Mouse (Mus musculus) small intestine, adult 2 months (tissue): ENCODE results near the gene Grap2. TPM values are rescaled to one million over a fixed set of nuclear protein-coding genes. Genes with fewer than 3 reads are reported as not detected.

Experiments used
- H3K27ac ChIP-seq: fragments of 200-500 bp; 2 replicates; pipeline ENCODE4 v1.5.1; 2012; ENCODE audit warnings: low read depth, low read length, control low read depth, inconsistent platforms; ENCODE audit not compliant: insufficient read depth
- H3K27me3 ChIP-seq: fragments of 200-500 bp; 2 replicates; pipeline ENCODE4 v1.6.1; 2012; ENCODE audit warnings: mild to moderate bottlenecking, moderate library complexity, low read length, inconsistent platforms; ENCODE audit not compliant: control insufficient read depth, insufficient read depth
- H3K36me3 ChIP-seq: fragments of 200-500 bp; 2 replicates; pipeline ENCODE4 v1.6.1; 2012; ENCODE audit warnings: mild to moderate bottlenecking, low read length, control low read depth, inconsistent platforms; ENCODE audit not compliant: control insufficient read depth, insufficient read depth
- H3K4me1 ChIP-seq: fragments of 200-500 bp; 2 replicates; pipeline ENCODE4 v1.6.1; 2012; ENCODE audit warnings: low read length, inconsistent platforms, mixed read lengths; ENCODE audit not compliant: control insufficient read depth, insufficient read depth, insufficient read length
- H3K4me3 ChIP-seq: fragments of 200-500 bp; 2 replicates; pipeline ENCODE4 v1.5.1; 2012; ENCODE audit warnings: low read depth, mild to moderate bottlenecking, control low read depth, inconsistent platforms, low read length, moderate library complexity
- CTCF ChIP-seq: fragments of 200-500 bp; IDR thresholded peaks from 2 replicates; pipeline ENCODE4 v1.5.1; 2012; ENCODE audit warnings: low read depth, mild to moderate bottlenecking, control low read depth, inconsistent platforms, low read length, moderate library complexity, mixed read lengths; ENCODE audit not compliant: insufficient replicate concordance, insufficient read length; ENCODE audit errors: extremely low read depth
- POLR2A ChIP-seq: fragments of 200-500 bp; IDR thresholded peaks from 2 replicates; pipeline ENCODE4 v1.6.1; 2012; ENCODE audit warnings: low read depth, mild to moderate bottlenecking, control low read depth, inconsistent platforms, low read length, moderate library complexity
- WGBS: fragments of 180-500 bp; shearing (Covaris S2); methylation state at CpG from one replicate; pipeline ENCODE4 v1.1.7; 2018; 5-methylcytosine and 5-hydroxymethylcytosine counted together
- polyA plus RNA-seq: library from polyadenylated mRNA; depleted of rRNA; stranded (reverse); fragments of >200 nt; gene quantifications from 2 replicates; pipeline ENCODE4 v1.2.3, GENCODE M21; 2012; rRNA removed

The Grap2 gene
- polyA plus RNA-seq, 1 experiment = 3.1 TPM

GRCm38 (mm10) chr15:80701481-80702257 lies 129.3 kb downstream of the Grap2 start:
- Histone ChIP-seq H3K36me3 (peaks cover 8% of the 10 kb centered on the region; the same call in 1 of the 2 replicates), H3K27ac (peak overlapping the region; percentile 50), H3K4me1 (peaks cover 13% of the 10 kb centered on the region), H3K4me3 (no peak overlapping the region), H3K27me3 (no peaks in the 10 kb centered on the region)
- 20% methylated on average over 8 of the region's 8 CpGs for WGBS
- TF ChIP-seq POLR2A = no peak
- no peak for TF ChIP-seq CTCF

Other genes starting within 250 kb of the Grap2 start
- gene Enthd1, start 7.4 kb upstream of the Grap2 start, polyA plus RNA-seq = not detected in 2 replicates
- gene Fam83f, start 99.3 kb downstream of the Grap2 start, polyA plus RNA-seq = 7.9 and 21.5 TPM in 2 replicates
- gene Tnrc6b, start 138.7 kb downstream of the Grap2 start, polyA plus RNA-seq = 7.5 and 13.3 TPM in 2 replicates